Mouse (Mus musculus) retina, adult 2 months (tissue): ENCODE results near the gene Snx1.
A peak's percentile ranks its signal among the peaks of the same experiment; 100 is the strongest.

Experiments
- DNase-seq: peaks from one replicate; pipeline ENCODE4 v3.0.0-alpha.2; 2012; ENCODE audit warnings: low read depth, low spot score

The Snx1 gene

GRCm38 (mm10) chr9:66127193-66127546 lies 783 bp upstream of the Snx1 start:
- no peak for DNase-seq

GRCm38 (mm10) chr9:66125543-66126455 lies 588 bp downstream of the Snx1 start:
- DNase-seq, result no peak

- peak; percentile 84 for DNase-seq
These were observed 1.5 kb downstream of the Snx1 start for GRCm38 (mm10) chr9:66124681-66125542.

- no peak for DNase-seq
These were observed 2.3 kb downstream of the Snx1 start for GRCm38 (mm10) chr9:66124111-66124531.

GRCm38 (mm10) chr9:66123648-66124047 lies 2.7 kb downstream of the Snx1 start:
- no peak for DNase-seq

GRCm38 (mm10) chr9:66121421-66121820 lies 5.0 kb downstream of the Snx1 start:
- DNase-seq, result no peak

- no peak for DNase-seq
These were observed 5.4 kb downstream of the Snx1 start for GRCm38 (mm10) chr9:66120945-66121344.

- no peak for DNase-seq
These were observed 6.3 kb downstream of the Snx1 start for GRCm38 (mm10) chr9:66120106-66120505.

GRCm38 (mm10) chr9:66119498-66119897 lies 6.9 kb downstream of the Snx1 start:
- no peak for DNase-seq

- no peak for DNase-seq
These were observed 9.5 kb downstream of the Snx1 start for GRCm38 (mm10) chr9:66116890-66117289.

GRCm38 (mm10) chr9:66114341-66114740 lies 12.0 kb downstream of the Snx1 start:
- no peak for DNase-seq

- no peak for DNase-seq
These were observed 15.6 kb downstream of the Snx1 start for GRCm38 (mm10) chr9:66110611-66111379.

GRCm38 (mm10) chr9:66110126-66110525 lies 16.3 kb downstream of the Snx1 start:
- no peak for DNase-seq

- no peak for DNase-seq
These were observed 16.8 kb downstream of the Snx1 start for GRCm38 (mm10) chr9:66109574-66109973.

GRCm38 (mm10) chr9:66105168-66105567 lies 21.2 kb downstream of the Snx1 start:
- DNase-seq, result no peak

GRCm38 (mm10) chr9:66104601-66105000 lies 21.8 kb downstream of the Snx1 start:
- DNase-seq, result no peak

- no peak for DNase-seq
These were observed 23.7 kb downstream of the Snx1 start for GRCm38 (mm10) chr9:66102668-66103067.

GRCm38 (mm10) chr9:66101577-66101976 lies 24.8 kb downstream of the Snx1 start:
- DNase-seq, result no peak

- DNase-seq, result no peak
These were observed 33.7 kb downstream of the Snx1 start for GRCm38 (mm10) chr9:66092664-66093063.

- no peak for DNase-seq
These were observed 34.8 kb downstream of the Snx1 start for GRCm38 (mm10) chr9:66091327-66092231.
